Mouse (Mus musculus) neural tube, embryonic 14.5 days (tissue): ENCODE measurements around the gene Otof. TPM values are rescaled to one million over a fixed set of nuclear protein-coding genes. Genes with fewer than 3 reads are reported as not detected.

Source experiments
- ATAC-seq: fragments of 200-750 bp; cut with Nextera tagmentation; 2 replicates; pipeline ENCODE4 v1.8.0; 2017; ENCODE audit warnings: low read depth, mild to moderate bottlenecking, moderate TSS enrichment, moderate library complexity
- H3K27ac ChIP-seq: fragments of 300-500 bp; sonication (generic); 2 replicates; pipeline ENCODE4 v1.5.1; 2014; ENCODE audit warnings: low read depth, mild to moderate bottlenecking, control low read depth, low read length, moderate library complexity, mixed read lengths
- H3K27me3 ChIP-seq: fragments of 300-500 bp; sonication (generic); 2 replicates; pipeline ENCODE4 v1.6.1; 2014; ENCODE audit warnings: low read length; ENCODE audit not compliant: control insufficient read depth, insufficient read depth
- H3K36me3 ChIP-seq: fragments of 300-500 bp; sonication (generic); 2 replicates; pipeline ENCODE4 v1.6.1; 2014; ENCODE audit warnings: low read length, mixed read lengths; ENCODE audit not compliant: control insufficient read depth, insufficient read depth
- H3K4me1 ChIP-seq: fragments of 300-500 bp; sonication (generic); 2 replicates; pipeline ENCODE4 v1.6.1; 2014; ENCODE audit warnings: low read length; ENCODE audit not compliant: control insufficient read depth, insufficient read depth
- H3K4me2 ChIP-seq: fragments of 300-500 bp; sonication (generic); 2 replicates; pipeline ENCODE4 v1.6.1; 2014; ENCODE audit warnings: mild to moderate bottlenecking, low read depth, low read length, control low read depth
- H3K4me3 ChIP-seq: fragments of 300-500 bp; sonication (generic); 2 replicates; pipeline ENCODE4 v1.5.1; 2014; ENCODE audit warnings: low read depth, low read length, control low read depth, mixed read lengths
- H3K9ac ChIP-seq: fragments of 300-500 bp; sonication (generic); replicated peaks from 2 replicates; pipeline ENCODE4 v1.6.1; 2014; ENCODE audit warnings: low read depth, mild to moderate bottlenecking, control low read depth, low read length, mixed read lengths
- H3K9me3 ChIP-seq: fragments of 300-500 bp; sonication (generic); 2 replicates; pipeline ENCODE4 v1.6.1; 2016; ENCODE audit warnings: low read length; ENCODE audit not compliant: control insufficient read depth
- WGBS: fragments of 180-500 bp; shearing (Covaris S2); extraction: QIAGEN DNeasy Blood & Tissue Kit; methylation state at CpG from one replicate; pipeline ENCODE4 v1.1.7; 2014; 5-methylcytosine and 5-hydroxymethylcytosine counted together
- polyA plus RNA-seq: library from polyadenylated mRNA; unstranded; fragments of >200 nt; fragmentation: Nextera tagmentation; extraction: Ambion mirVana; gene quantifications from 2 replicates; pipeline ENCODE4 v1.2.1, GENCODE M21; 2014

The Otof gene
- polyA plus RNA-seq, 1 experiment from 2014 or later, result 5.8 TPM

- Histone ChIP-seq H3K4me2 (no peak overlapping the region), H3K27ac (no peak overlapping the region), H3K4me3 (no peak overlapping the region), H3K27me3 (no peaks in the 10 kb centered on the region), H3K9ac (no peak overlapping the region), H3K9me3 (no peaks in the 10 kb centered on the region), H3K36me3 (no peaks in the 10 kb centered on the region), H3K4me1 (no peaks in the 10 kb centered on the region)
- WGBS, result 77% methylated on average over 8 of the region's 8 CpGs
- no peak for ATAC-seq
Observed at GRCm38 (mm10) chr5:30483533-30483932, 21.8 kb upstream of the Otof start.

- no peaks in the 10 kb centered on the region for H3K9me3 ChIP-seq
- no peak overlapping the region for H3K9ac ChIP-seq
- no peaks in the 10 kb centered on the region for H3K27me3 ChIP-seq
- no peak overlapping the region for H3K27ac ChIP-seq
- H3K4me1 ChIP-seq, result no peaks in the 10 kb centered on the region
- H3K4me3 ChIP-seq, result no peak overlapping the region
- 27% methylated on average over 3 of the region's 5 CpGs for WGBS
- H3K4me2 ChIP-seq, result no peak overlapping the region
- no peaks in the 10 kb centered on the region for H3K36me3 ChIP-seq
- no peak; the same call in 1 of the 2 replicates for ATAC-seq
Observed at GRCm38 (mm10) chr5:30482319-30482718, 20.6 kb upstream of the Otof start.

- Histone ChIP-seq H3K4me2 (no peak overlapping the region), H3K4me3 (no peak overlapping the region), H3K27ac (no peak overlapping the region), H3K36me3 (no peaks in the 10 kb centered on the region), H3K9ac (no peak overlapping the region), H3K9me3 (no peaks in the 10 kb centered on the region), H3K27me3 (no peaks in the 10 kb centered on the region), H3K4me1 (no peaks in the 10 kb centered on the region)
- ATAC-seq, result no peak
- 44% methylated on average over 10 of the region's 10 CpGs for WGBS
Observed at GRCm38 (mm10) chr5:30476534-30476933, 14.8 kb upstream of the Otof start.

- H3K36me3 ChIP-seq, result no peaks in the 10 kb centered on the region
- 80% methylated on average over 5 of the region's 5 CpGs for WGBS
- ATAC-seq, result no peak
- no peaks in the 10 kb centered on the region; the same call in 1 of the 2 replicates for H3K4me1 ChIP-seq
- no peak overlapping the region for H3K4me3 ChIP-seq
- H3K27me3 ChIP-seq, result no peaks in the 10 kb centered on the region
- H3K9ac ChIP-seq, result no peak overlapping the region
- H3K27ac ChIP-seq, result no peak overlapping the region
- H3K9me3 ChIP-seq, result no peaks in the 10 kb centered on the region
- H3K4me2 ChIP-seq, result no peak overlapping the region
Observed at GRCm38 (mm10) chr5:30472148-30472547, 10.4 kb upstream of the Otof start.

GRCm38 (mm10) chr5:30470454-30470853 is 8.7 kb upstream of the Otof start:
- Histone ChIP-seq H3K4me1 (peaks cover 9% of the 10 kb centered on the region), H3K9ac (no peak overlapping the region), H3K4me2 (no peak overlapping the region), H3K9me3 (no peaks in the 10 kb centered on the region), H3K4me3 (no peak overlapping the region), H3K36me3 (no peaks in the 10 kb centered on the region), H3K27me3 (no peaks in the 10 kb centered on the region), H3K27ac (no peak overlapping the region)
- 54% methylated on average over 6 of the region's 6 CpGs for WGBS
- ATAC-seq, result no peak

- no peaks in the 10 kb centered on the region for H3K9me3 ChIP-seq
- no peak overlapping the region for H3K27ac ChIP-seq
- no peaks in the 10 kb centered on the region for H3K36me3 ChIP-seq
- H3K9ac ChIP-seq, result 0 out of 2 replicates have a peak overlapping the region, but pooled peaks have one; percentile 17
- peak overlapping the region; percentile 20 for H3K4me3 ChIP-seq
- no peaks in the 10 kb centered on the region for H3K27me3 ChIP-seq
- peak; percentile 5; the same call in 1 of the 2 replicates for ATAC-seq
- 36% methylated on average over 9 of the region's 9 CpGs for WGBS
- peaks cover 11% of the 10 kb centered on the region for H3K4me1 ChIP-seq
- peak overlapping the region; percentile 48 for H3K4me2 ChIP-seq
Observed at GRCm38 (mm10) chr5:30466315-30466714, 4.6 kb upstream of the Otof start.

GRCm38 (mm10) chr5:30465861-30466260 is 4.1 kb upstream of the Otof start, which contains the start of gene 1700001C02Rik:
TSS of gene 1700001C02Rik (plus strand) at chr5:30466047.
- Histone ChIP-seq H3K27ac (no peak within 1 kb of the TSS), H3K9ac (0 out of 2 replicates have a peak within 1 kb of the TSS, but pooled peaks have one; percentile 17), H3K4me1 (peaks cover 11% of the 10 kb centered on the region), H3K9me3 (no peaks in the 10 kb centered on the region), H3K36me3 (no peaks in the 10 kb centered on the region), H3K4me3 (peak within 1 kb of the TSS; percentile 20), H3K4me2 (peak within 1 kb of the TSS; percentile 48), H3K27me3 (no peaks in the 10 kb centered on the region)
- 19% methylated on average over 21 of the region's 21 CpGs for WGBS
- peak; percentile 36; the same call in 1 of the 2 replicates for ATAC-seq

GRCm38 (mm10) chr5:30460155-30460554 is 1.6 kb downstream of the Otof start:
- ATAC-seq, result no peak
- no peak overlapping the region for H3K27ac ChIP-seq
- H3K9ac ChIP-seq, result no peak overlapping the region
- H3K4me2 ChIP-seq, result no peak overlapping the region
- H3K4me3 ChIP-seq, result no peak overlapping the region
- H3K4me1 ChIP-seq, result 0 out of 2 replicates have a peak, but pooled peaks cover 2% of the 10 kb centered on the region
- WGBS, result 45% methylated on average over 4 of the region's 4 CpGs
- no peaks in the 10 kb centered on the region for H3K27me3 ChIP-seq
- H3K36me3 ChIP-seq, result no peaks in the 10 kb centered on the region
- H3K9me3 ChIP-seq, result no peaks in the 10 kb centered on the region

- no peak overlapping the region for H3K4me3 ChIP-seq
- H3K27ac ChIP-seq, result no peak overlapping the region
- H3K4me2 ChIP-seq, result no peak overlapping the region
- H3K36me3 ChIP-seq, result no peaks in the 10 kb centered on the region
- 68% methylated on average over 6 of the region's 6 CpGs for WGBS
- no peaks in the 10 kb centered on the region for H3K9me3 ChIP-seq
- H3K9ac ChIP-seq, result no peak overlapping the region
- no peaks in the 10 kb centered on the region for H3K27me3 ChIP-seq
- ATAC-seq, result no peak
- no peaks in the 10 kb centered on the region for H3K4me1 ChIP-seq
Observed at GRCm38 (mm10) chr5:30456056-30456455, 5.7 kb downstream of the Otof start.
